Mouse (Mus musculus) hindbrain, embryonic 15.5 days (tissue): ENCODE data around the gene Arhgap28. TPM values are rescaled to one million over a fixed set of nuclear protein-coding genes. Genes with fewer than 3 reads are reported as not detected.

ENCODE experiments used
- ATAC-seq: fragments of 200-750 bp; cut with Nextera tagmentation; 2 replicates; pipeline ENCODE4 v1.8.0; 2017; ENCODE audit warnings: low read depth, moderate number of reproducible peaks, moderate TSS enrichment; ENCODE audit not compliant: low FRiP score
- H3K27ac ChIP-seq: fragments of 300-500 bp; sonication (generic); replicated peaks from 2 replicates; pipeline ENCODE4 v1.5.1; 2015; ENCODE audit warnings: mild to moderate bottlenecking, inconsistent platforms
- H3K27me3 ChIP-seq: fragments of 300-500 bp; sonication (generic); 2 replicates; pipeline ENCODE4 v1.6.1; 2015; ENCODE audit warnings: control low read depth, inconsistent platforms
- H3K36me3 ChIP-seq: fragments of 300-500 bp; sonication (generic); 2 replicates; pipeline ENCODE4 v1.6.1; 2015; ENCODE audit warnings: control low read depth, inconsistent platforms
- H3K4me1 ChIP-seq: fragments of 300-500 bp; sonication (generic); replicated peaks from 2 replicates; pipeline ENCODE4 v1.6.1; 2015; ENCODE audit warnings: control low read depth, inconsistent platforms
- H3K4me2 ChIP-seq: fragments of 300-500 bp; sonication (generic); 2 replicates; pipeline ENCODE4 v1.6.1; 2015; ENCODE audit warnings: moderate library complexity, mild to moderate bottlenecking, inconsistent platforms
- H3K4me3 ChIP-seq: fragments of 300-500 bp; sonication (generic); 2 replicates; pipeline ENCODE4 v1.5.1; 2015; ENCODE audit warnings: mild to moderate bottlenecking, inconsistent platforms
- H3K9ac ChIP-seq: fragments of 300-500 bp; sonication (generic); 2 replicates; pipeline ENCODE4 v1.6.1; 2015; ENCODE audit warnings: inconsistent platforms
- H3K9me3 ChIP-seq: fragments of 300-500 bp; sonication (generic); 2 replicates; pipeline ENCODE4 v1.6.1; 2016; ENCODE audit warnings: control low read depth, inconsistent platforms
- WGBS: fragments of 180-500 bp; shearing (Covaris S2); methylation state at CpG from one replicate; pipeline ENCODE4 v1.1.7; 2015; 5-methylcytosine and 5-hydroxymethylcytosine counted together
- polyA plus RNA-seq: library from polyadenylated mRNA; unstranded; fragments of >200 nt; fragmentation: Nextera tagmentation; extraction: Ambion mirVana; gene quantifications from 2 replicates; pipeline ENCODE4 v1.2.1, GENCODE M21; 2015

The Arhgap28 gene
- polyA plus RNA-seq, 1 experiment from 2014 or later = 8.1 TPM

DNA sequence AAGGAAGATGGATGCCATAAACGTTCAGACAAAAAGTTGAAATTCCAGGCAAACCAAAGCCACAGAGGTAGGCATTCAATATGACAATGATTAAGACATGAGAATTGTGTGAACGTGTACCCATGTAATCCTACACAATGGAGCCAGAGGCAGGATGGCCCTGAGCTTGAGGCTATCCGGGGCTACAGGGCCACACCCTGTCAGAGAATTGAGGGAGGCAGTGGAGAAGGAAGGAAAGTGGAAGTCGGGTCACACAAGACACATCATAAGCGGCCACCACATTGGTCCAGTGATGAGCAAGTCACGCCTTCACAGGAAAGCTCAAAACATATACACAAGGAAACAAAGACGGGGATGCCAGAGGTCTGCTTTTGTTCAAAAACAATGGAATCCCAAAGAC lies 84.0 kb downstream of the Arhgap28 start:
- Histone ChIP-seq H3K4me2 (no peak overlapping the region), H3K4me1 (no peaks in the 10 kb centered on the region), H3K4me3 (no peak overlapping the region), H3K27ac (no peak overlapping the region), H3K27me3 (no peaks in the 10 kb centered on the region), H3K9me3 (no peaks in the 10 kb centered on the region), H3K36me3 (no peaks in the 10 kb centered on the region), H3K9ac (no peak overlapping the region)
- no peak for ATAC-seq
- WGBS = 72% methylated on average over 7 of the region's 7 CpGs

GRCm38 (mm10) chr17:67918201-67918600 lies 85.7 kb downstream of the Arhgap28 start:
- WGBS = 87% methylated on average over 7 of the region's 7 CpGs
- H3K9ac ChIP-seq = no peak overlapping the region
- H3K4me1 ChIP-seq = no peaks in the 10 kb centered on the region
- H3K27me3 ChIP-seq = no peaks in the 10 kb centered on the region
- no peak for ATAC-seq
- H3K27ac ChIP-seq = no peak overlapping the region
- no peaks in the 10 kb centered on the region for H3K9me3 ChIP-seq
- no peak overlapping the region for H3K4me3 ChIP-seq
- no peaks in the 10 kb centered on the region for H3K36me3 ChIP-seq
- no peak overlapping the region for H3K4me2 ChIP-seq

DNA sequence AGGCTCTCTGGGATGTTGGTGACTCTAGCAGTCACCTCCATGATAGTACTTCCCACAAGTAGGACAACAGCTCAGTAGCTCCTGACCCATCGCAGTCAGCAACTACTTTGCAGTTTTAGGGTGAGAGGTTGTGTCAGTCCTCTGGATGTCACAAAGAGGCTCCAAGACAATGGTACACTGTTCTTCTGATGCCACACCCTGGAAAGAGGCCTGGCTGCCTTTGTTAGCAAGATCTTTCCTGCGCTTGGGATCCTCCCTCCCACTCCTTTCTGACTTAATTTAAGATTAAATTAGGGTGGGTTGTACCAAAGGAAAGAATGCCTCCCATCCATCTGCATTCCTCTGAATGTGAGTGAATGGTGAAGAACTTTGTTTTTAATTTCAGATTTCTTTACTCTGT lies 87.0 kb downstream of the Arhgap28 start:
- Histone ChIP-seq H3K27me3 (no peaks in the 10 kb centered on the region), H3K9ac (no peak overlapping the region), H3K4me3 (no peak overlapping the region), H3K4me1 (no peaks in the 10 kb centered on the region), H3K36me3 (no peaks in the 10 kb centered on the region), H3K4me2 (no peak overlapping the region), H3K27ac (no peak overlapping the region), H3K9me3 (no peaks in the 10 kb centered on the region)
- no peak for ATAC-seq
- 54% methylated on average over 2 of the region's 2 CpGs for WGBS

DNA sequence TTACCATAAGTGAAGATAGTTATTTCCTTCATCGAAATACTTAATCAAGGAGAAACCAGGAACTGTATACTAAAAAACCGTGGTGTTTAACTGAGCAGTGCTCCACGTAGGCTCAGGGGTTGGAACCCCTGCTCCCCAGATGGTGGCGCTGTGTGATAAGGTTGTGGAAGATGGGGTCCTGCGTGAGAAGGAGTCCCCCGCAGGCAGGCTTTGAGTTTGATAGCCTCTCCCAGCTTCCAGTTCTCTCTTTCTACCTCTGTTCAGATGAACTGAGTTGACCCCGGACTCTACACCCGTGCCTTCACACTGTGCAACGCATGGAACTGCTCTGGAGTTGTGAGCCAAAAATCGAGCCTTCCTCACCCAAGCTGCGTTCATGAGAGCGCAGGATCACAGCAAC lies 91.3 kb downstream of the Arhgap28 start:
- H3K36me3 ChIP-seq = no peaks in the 10 kb centered on the region
- H3K9me3 ChIP-seq = no peaks in the 10 kb centered on the region
- no peaks in the 10 kb centered on the region for H3K4me1 ChIP-seq
- H3K27me3 ChIP-seq = no peaks in the 10 kb centered on the region
- no peak overlapping the region for H3K4me2 ChIP-seq
- H3K27ac ChIP-seq = no peak overlapping the region
- no peak overlapping the region for H3K4me3 ChIP-seq
- 64% methylated on average over 12 of the region's 12 CpGs for WGBS
- peak; percentile 68; the same call in 1 of the 2 replicates for ATAC-seq
- H3K9ac ChIP-seq = no peak overlapping the region

DNA sequence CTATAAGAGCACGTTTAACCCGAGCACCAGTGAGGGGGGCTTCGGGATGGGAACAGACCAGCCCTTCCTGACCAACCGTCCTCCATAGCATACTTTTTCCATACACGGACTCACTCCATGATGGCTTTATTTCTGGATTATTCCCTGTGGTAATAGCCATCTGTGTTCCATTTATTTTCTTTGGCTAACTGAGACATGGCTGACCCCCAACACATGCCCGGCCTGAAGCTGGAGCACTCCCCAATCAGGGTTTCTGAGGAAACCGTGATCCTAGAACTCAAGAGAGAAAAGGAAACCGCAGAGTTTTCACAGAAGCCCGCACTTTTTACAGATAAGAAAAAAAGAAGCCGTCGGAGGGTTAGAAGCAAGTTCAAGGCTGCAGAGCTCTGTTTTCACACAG lies 91.9 kb downstream of the Arhgap28 start:
- no peak overlapping the region for H3K4me3 ChIP-seq
- WGBS = 83% methylated on average over 11 of the region's 11 CpGs
- H3K4me1 ChIP-seq = no peaks in the 10 kb centered on the region
- ATAC-seq = no peak
- no peaks in the 10 kb centered on the region for H3K27me3 ChIP-seq
- no peaks in the 10 kb centered on the region for H3K36me3 ChIP-seq
- no peaks in the 10 kb centered on the region for H3K9me3 ChIP-seq
- no peak overlapping the region for H3K4me2 ChIP-seq
- H3K9ac ChIP-seq = no peak overlapping the region
- H3K27ac ChIP-seq = no peak overlapping the region

DNA sequence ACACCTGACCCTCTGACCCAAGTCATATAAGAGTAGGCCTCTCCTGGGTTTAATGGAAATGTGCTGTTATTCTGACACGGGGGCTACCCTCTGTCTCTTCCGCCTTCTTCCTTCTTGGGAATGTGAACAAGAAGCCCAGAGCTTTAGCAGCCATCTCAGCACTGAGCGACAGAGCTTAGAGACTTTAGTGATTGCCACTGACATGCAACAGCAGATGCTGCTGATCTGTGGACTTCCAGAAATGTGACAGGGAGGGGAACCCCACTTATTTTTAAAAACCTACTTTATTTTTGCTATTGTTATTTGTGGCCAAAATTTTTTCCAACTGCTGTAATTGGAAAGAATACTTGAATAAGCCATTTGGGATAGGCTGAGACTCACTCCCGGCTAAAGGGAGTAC lies 95.4 kb downstream of the Arhgap28 start:
- no peak for ATAC-seq

DNA sequence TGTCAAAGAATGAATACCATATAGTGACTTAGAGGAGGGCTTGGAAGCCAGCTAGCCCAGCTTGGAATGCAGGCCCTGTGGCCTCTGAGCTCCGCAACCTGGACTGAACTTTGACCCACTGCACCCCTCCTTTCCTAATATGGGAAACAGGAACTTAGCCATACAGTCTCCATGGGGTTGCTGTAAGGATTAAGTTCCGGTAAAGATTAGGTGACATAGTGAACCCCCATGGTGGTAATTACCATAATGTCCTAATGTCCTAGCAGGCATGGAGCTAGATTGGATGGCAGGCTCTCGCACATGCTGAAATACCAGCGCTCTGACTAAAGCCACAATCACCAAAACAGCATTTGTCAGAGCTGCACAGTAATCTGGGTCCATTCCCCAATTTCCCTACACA lies 95.8 kb downstream of the Arhgap28 start:
- no peak for ATAC-seq
- no peaks in the 10 kb centered on the region for H3K9me3 ChIP-seq
- no peak overlapping the region for H3K4me2 ChIP-seq
- no peaks in the 10 kb centered on the region for H3K4me1 ChIP-seq
- H3K36me3 ChIP-seq = no peaks in the 10 kb centered on the region
- no peak overlapping the region for H3K9ac ChIP-seq
- no peak overlapping the region for H3K4me3 ChIP-seq
- H3K27ac ChIP-seq = no peak overlapping the region
- 80% methylated on average over 4 of the region's 4 CpGs for WGBS
- H3K27me3 ChIP-seq = no peaks in the 10 kb centered on the region

More for the DNA sequence above, 95.4 kb downstream of the Arhgap28 start:
- no peaks in the 10 kb centered on the region for H3K9me3 ChIP-seq
- H3K4me2 ChIP-seq = no peak overlapping the region
- no peaks in the 10 kb centered on the region for H3K36me3 ChIP-seq
- no peaks in the 10 kb centered on the region for H3K4me1 ChIP-seq
- no peaks in the 10 kb centered on the region for H3K27me3 ChIP-seq
- no peak overlapping the region for H3K4me3 ChIP-seq
- no peak overlapping the region for H3K27ac ChIP-seq
- H3K9ac ChIP-seq = no peak overlapping the region
- 89% methylated on average over 4 of the region's 4 CpGs for WGBS

GRCm38 (mm10) chr17:67907532-67908054 lies 96.3 kb downstream of the Arhgap28 start:
- Histone ChIP-seq H3K27ac (no peak overlapping the region), H3K4me2 (no peak overlapping the region), H3K27me3 (no peaks in the 10 kb centered on the region), H3K4me1 (no peaks in the 10 kb centered on the region), H3K9me3 (no peaks in the 10 kb centered on the region), H3K36me3 (no peaks in the 10 kb centered on the region), H3K9ac (no peak overlapping the region), H3K4me3 (no peak overlapping the region)
- WGBS = 86% methylated on average over 10 of the region's 10 CpGs
- ATAC-seq = no peak

DNA sequence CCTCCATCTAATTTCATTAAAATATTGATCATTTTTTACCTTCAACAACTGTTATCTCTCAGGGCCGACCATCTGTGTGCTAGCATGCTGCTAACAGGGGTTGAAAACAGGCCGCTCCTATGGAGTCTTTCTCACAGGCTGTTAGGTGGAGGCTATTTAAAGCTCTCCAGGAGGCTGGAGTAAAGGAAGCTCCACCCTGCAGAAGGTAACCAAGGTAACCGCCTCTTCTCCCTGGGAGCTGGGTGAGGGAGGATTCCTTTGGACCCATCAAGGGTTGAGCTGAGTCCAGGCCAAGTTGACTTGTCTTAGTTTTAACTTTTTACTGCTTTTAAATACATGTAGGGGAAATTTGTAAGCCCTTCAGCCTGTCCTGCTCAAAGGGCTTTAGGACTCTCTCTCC lies 97.7 kb downstream of the Arhgap28 start:
- no peaks in the 10 kb centered on the region for H3K36me3 ChIP-seq
- no peaks in the 10 kb centered on the region for H3K4me1 ChIP-seq
- no peak overlapping the region for H3K27ac ChIP-seq
- ATAC-seq = no peak
- no peak overlapping the region for H3K4me3 ChIP-seq
- H3K4me2 ChIP-seq = no peak overlapping the region
- 62% methylated on average over 3 of the region's 3 CpGs for WGBS
- H3K9ac ChIP-seq = no peak overlapping the region
- no peaks in the 10 kb centered on the region for H3K9me3 ChIP-seq
- H3K27me3 ChIP-seq = no peaks in the 10 kb centered on the region

DNA sequence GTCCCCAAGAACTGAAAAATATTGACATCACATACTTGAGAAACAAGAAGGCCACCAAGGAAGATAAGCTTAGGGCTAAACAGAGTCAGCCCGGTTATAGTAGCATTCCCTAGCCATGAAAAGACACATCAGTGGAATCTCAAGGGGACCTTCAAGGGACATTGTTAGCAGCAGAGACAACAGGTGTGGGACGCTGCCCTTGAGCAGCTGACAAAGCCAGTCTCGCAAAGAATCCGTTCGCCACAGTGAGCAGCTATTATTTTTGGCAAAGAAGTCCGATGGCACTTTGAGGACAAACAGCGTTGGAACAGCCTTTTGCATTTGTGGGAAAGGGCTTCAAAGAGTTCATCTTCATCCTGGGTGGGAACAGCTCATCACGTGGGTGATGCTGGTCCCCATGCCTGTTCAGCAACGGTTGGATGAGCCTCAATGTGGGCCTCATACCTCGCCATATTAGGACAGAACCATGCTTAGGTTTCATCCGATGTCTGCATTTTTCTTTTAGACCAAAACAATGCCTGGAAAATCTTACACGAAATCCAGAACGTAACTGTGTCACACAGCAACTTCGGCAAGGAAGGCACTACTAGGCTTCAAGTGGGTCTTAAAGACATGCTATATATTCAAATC lies 99.5 kb downstream of the Arhgap28 start:
- H3K4me2 ChIP-seq = no peak overlapping the region
- no peaks in the 10 kb centered on the region for H3K36me3 ChIP-seq
- ATAC-seq = no peak
- no peak overlapping the region for H3K4me3 ChIP-seq
- H3K27me3 ChIP-seq = no peaks in the 10 kb centered on the region
- no peak overlapping the region for H3K9ac ChIP-seq
- no peaks in the 10 kb centered on the region for H3K4me1 ChIP-seq
- H3K27ac ChIP-seq = no peak overlapping the region
- 72% methylated on average over 14 of the region's 14 CpGs for WGBS
- no peaks in the 10 kb centered on the region for H3K9me3 ChIP-seq

- 95% methylated on average over 4 of the region's 4 CpGs for WGBS
- no peak for ATAC-seq
- H3K27ac ChIP-seq = no peak overlapping the region
These were observed 101.1 kb downstream of the Arhgap28 start for GRCm38 (mm10) chr17:67902847-67903246.

DNA sequence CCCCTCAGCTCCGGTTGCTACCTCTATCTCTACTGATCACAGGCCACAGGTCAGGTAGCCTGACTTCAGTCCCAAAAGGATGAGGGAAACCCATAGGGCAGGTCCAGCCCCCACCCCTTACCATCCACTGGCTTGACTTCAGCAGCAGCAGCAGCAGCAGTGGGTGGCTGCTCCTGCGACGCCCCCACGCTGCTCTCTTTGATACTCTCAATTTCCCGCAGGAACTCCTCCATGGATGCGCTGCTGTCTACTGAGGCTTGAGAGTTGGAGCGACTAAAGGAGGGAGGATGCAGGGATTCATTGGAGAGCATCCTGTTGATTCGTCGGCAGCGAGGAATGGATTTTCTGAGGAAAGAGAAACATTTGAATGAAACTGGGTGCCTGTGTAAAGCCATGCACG lies 102.8 kb downstream of the Arhgap28 start:
- Histone ChIP-seq H3K27ac (no peak overlapping the region), H3K9me3 (no peaks in the 10 kb centered on the region), H3K9ac (no peak overlapping the region), H3K4me1 (no peaks in the 10 kb centered on the region), H3K4me2 (no peak overlapping the region), H3K4me3 (no peak overlapping the region), H3K36me3 (no peaks in the 10 kb centered on the region), H3K27me3 (no peaks in the 10 kb centered on the region)
- WGBS = 69% methylated on average over 11 of the region's 11 CpGs
- no peak for ATAC-seq

More at GRCm38 (mm10) chr17:67902847-67903246, 101.1 kb downstream of the Arhgap28 start:
- Histone ChIP-seq H3K36me3 (no peaks in the 10 kb centered on the region), H3K4me1 (no peaks in the 10 kb centered on the region), H3K9me3 (no peaks in the 10 kb centered on the region), H3K9ac (no peak overlapping the region), H3K4me2 (no peak overlapping the region), H3K4me3 (no peak overlapping the region), H3K27me3 (no peaks in the 10 kb centered on the region)

DNA sequence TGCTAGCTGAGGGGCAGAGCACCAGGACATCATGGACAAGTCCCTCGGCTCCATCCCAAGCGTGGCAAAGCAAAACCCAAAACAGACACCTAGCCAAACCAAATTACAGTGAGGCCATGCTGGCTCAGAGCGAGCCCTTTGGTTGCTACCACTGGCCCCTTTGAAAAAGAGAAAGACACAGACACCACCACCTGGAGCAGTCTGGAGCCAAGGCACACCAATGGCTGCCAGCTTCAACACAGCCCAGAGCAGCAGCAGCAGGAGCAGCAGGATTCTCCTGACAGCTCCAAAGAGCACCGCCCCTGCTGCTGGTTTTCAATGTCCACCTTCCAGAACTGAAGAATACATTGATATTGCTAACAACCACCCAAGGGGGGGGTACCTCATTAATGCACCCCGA lies 104.5 kb downstream of the Arhgap28 start:
- ATAC-seq = no peak
- Histone ChIP-seq H3K27me3 (no peaks in the 10 kb centered on the region), H3K4me1 (no peaks in the 10 kb centered on the region), H3K9me3 (no peaks in the 10 kb centered on the region), H3K36me3 (no peaks in the 10 kb centered on the region), H3K9ac (no peak overlapping the region), H3K27ac (no peak overlapping the region), H3K4me2 (no peak overlapping the region), H3K4me3 (no peak overlapping the region)
- WGBS = 81% methylated on average over 5 of the region's 5 CpGs
